Mouse (Mus musculus) cerebellum, adult (tissue): ENCODE data around the gene Hoxa9.

Experiments
- ATAC-seq: cut with Nextera tagmentation; 2 replicates; pipeline ENCODE4 v1.9.2; 2017; ENCODE audit warnings: mild to moderate bottlenecking, moderate library complexity, mixed read lengths; ENCODE audit not compliant: insufficient number of reproducible peaks, low FRiP score, low TSS enrichment

The Hoxa9 gene

GRCm38 (mm10) chr6:52185834-52186233 lies 45.1 kb downstream of the Hoxa9 start:
- ATAC-seq: no peak

DNA sequence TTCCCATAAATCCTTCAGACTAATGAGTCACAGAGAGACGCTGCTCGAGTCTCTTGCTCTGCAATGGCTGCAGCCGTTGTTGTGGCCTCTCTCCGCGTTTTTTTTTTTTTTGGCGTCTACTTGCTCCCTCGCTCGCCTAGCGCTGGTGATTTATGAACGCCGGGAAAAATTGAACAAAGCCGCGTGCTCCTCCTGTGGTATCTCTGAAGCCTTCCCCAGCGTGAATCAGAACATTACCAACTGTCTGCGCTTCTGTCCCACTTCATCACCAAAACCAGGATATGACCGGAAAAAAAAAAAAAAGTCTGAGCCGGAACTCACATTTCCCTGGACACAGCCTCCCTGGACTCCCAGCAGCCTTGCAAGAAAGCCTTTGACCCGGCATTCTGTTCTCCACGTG lies 45.7 kb downstream of the Hoxa9 start:
- no peak for ATAC-seq

- no peak for ATAC-seq
These were observed 46.2 kb downstream of the Hoxa9 start for GRCm38 (mm10) chr6:52184668-52185067.

DNA sequence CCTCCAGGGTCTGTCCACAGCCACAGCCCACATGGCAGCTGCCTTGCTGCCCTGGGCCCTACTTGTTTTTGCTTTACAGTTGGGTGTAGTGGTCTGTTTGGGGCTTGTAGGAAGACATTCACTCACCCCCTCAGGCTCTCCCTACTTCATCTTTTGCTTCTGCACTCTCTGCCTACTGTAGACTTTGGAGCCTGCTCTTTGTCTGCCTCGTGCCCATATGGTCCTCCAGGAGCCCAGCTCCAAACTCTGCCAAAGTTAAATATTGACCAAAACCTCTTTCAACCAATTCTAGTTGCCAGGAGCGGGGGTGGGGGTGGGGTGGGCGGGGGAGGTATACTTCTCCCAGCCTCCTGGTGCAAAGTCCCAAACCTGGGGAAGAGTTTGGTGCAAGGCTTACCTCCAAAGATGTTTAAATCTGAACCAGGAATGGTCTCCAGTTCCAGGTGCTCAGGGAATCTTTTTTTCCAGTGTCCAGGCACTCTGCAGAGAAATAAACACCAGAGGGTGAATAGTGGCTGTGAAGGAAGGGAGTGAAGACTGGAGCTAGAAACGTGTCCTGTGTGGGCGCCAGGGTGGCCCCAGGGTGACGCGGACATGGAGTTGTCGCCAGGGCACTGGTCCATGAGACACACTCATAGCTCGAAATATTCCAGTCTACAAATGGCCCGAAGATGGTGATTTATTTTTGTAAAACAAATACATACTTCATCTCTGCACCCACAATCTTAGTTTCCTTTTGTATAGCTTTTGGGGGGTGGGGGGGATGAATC lies 47.4 kb downstream of the Hoxa9 start:
- no peak for ATAC-seq

- no peak for ATAC-seq
These were observed 48.1 kb downstream of the Hoxa9 start for GRCm38 (mm10) chr6:52182793-52183192.

GRCm38 (mm10) chr6:52182030-52182429 lies 48.9 kb downstream of the Hoxa9 start:
- no peak for ATAC-seq

DNA sequence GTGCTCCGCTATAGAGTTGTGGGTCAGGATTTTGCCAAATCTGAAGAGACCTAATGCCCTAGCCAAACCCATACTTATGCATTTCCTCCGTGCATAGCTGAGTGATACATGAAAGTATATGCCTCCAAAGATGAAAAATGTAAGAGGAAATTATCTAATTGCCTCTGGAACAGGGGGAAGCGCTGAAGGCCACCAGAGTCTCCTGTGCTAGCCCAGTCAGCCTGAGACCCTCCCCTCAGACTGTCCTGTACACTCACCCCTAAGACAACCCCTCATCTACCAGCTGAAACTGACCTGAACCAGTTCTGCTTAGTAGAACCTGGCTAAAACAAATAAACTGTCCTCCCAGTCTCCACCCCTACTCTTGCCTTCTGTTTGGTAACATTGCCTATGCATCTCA lies 50.2 kb downstream of the Hoxa9 start:
- no peak for ATAC-seq

- no peak for ATAC-seq
These were observed 50.6 kb downstream of the Hoxa9 start for GRCm38 (mm10) chr6:52180213-52180710.

GRCm38 (mm10) chr6:52179690-52180089 lies 51.2 kb downstream of the Hoxa9 start:
- no peak for ATAC-seq

DNA sequence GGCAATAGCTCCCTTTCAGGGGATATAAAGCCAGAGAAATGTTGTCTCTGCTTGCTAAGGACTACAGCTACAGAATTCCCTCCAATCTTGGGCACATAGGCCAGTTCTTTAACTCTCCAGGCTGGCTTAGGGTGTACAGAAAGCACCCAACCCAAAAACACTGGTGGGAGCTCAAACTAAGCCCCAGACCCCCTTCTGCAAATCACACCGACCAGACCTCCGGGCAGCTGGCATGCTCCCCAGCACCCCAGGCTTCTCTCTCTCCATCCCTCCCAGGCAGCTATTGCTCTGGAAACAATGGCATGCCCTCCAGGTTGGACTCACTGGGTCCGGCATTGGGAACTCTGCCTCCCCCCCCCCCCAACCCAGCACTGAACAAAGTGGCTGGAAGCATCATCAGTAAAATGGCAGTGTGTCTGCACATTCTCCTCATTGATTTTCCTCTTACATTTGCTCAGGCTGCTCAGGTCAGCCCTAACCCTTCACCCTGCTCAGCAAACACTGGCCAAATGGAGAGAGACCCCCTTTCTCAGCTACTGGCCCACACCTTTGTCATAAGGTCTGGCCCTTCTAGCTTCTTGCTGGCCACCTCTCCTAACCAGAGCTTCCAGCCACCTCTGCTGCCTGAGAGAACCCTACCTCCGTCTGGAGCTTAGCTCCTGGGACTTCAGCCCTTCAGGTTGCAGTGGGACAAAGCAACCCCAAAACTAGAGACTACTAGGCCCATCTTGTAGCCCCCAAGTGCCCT lies 51.8 kb downstream of the Hoxa9 start:
- no peak for ATAC-seq

DNA sequence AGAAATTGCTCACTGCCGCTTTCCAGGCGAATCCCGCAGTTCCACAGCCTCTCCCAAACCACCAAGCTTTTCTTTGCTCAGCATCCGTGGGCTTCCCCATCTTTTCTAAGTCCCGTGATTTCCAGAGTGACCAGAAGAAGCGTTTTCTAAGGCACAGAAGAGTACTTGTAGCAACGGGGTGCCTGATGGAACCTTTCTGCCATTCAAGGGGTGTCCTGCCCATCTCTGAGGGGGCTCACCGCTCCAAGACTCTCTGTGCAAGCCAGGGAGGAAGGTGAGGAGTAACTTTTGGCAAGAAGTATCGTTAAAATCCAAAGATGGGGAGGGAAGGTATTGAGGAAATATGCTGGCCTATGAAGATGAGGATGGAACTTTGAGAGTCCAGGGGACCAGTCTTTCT lies 53.1 kb downstream of the Hoxa9 start:
- ATAC-seq: no peak

DNA sequence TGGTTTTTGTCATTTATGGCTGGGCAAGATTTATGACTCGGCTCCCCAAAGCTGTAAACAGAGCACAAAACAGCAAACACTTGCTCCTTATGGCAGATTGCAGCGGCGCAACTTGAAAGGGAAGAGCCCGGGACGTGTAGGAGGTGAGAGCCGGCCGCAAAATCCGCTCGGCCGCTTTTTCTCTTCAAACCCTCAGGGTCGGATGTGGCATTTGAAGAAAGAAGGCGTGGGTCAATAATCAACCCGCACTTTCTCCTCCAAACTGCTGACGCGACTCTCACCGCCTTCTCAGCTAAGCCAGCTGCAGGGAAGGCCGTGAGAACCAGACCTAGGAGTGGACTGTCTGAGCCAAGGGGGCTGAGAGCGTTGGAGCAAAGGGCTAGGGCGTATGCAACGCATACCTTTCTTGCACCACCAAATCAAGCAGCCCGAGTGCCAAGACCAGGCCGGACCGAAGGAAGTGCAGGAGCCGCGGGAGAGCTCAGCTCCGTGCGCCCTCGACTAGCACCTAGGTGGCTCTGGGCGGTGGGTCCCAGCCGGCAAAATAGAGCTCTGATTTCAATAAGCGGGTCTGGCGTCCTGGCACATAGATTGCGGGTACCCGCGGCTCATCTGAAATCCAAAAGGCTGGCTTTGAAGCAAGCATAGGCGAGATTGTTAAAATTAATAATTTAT lies 53.7 kb downstream of the Hoxa9 start, which contains the start of gene 5730596B20Rik:
5730596B20Rik (plus strand) TSS at position 438 of the 675 bp plus-strand sequence.
- ATAC-seq: no peak

DNA sequence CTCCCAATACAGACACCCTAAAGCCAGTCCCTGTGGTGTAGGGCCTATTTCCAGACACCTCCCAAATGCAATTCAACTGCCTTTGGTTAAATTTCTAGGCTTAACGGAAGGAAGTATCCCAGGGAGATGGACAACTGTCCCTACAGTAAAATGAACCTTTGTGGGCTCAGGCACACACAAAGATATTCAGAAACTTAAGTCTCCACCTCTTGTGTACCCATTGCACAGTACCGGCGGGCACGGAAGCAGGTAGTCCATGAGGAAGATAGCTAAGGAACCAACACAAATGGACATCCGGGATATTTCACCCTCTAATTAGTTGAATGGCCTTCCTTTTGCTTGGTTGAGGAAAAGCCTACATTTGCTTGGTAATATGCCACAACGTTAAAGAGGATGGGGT lies 54.5 kb downstream of the Hoxa9 start:
- no peak for ATAC-seq

- ATAC-seq: no peak
These were observed 55.0 kb downstream of the Hoxa9 start for GRCm38 (mm10) chr6:52175864-52176263.

- ATAC-seq: no peak
These were observed 55.7 kb downstream of the Hoxa9 start for GRCm38 (mm10) chr6:52174968-52175751.

DNA sequence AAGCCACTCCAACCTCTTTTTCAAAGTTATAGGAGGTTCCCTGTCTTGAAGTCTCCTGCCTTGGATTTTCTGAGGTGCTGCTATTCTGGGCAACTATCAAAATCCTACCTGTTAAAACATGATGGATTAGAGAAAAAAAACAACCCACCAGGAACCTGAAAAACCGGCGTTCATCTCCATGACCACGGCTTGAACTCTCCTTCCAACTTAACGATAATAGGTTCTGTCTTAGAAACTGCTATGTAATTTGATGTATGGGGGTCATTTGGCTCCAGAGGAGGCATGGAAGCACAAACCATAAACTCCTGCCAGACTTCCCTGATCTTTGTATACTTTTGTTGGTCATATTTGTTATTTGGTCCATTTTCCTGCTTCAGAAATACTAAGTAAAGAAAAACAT lies 57.2 kb downstream of the Hoxa9 start:
- no peak for ATAC-seq
